Mouse (Mus musculus): ENCODE measurements at regions not wholly inside any gene's neighbourhood (a gene's known extent, or its start where the extent isn't known, plus 50 kb on each side); places are given as distances from the start of the nearest gene placed in this dataset.

DNA sequence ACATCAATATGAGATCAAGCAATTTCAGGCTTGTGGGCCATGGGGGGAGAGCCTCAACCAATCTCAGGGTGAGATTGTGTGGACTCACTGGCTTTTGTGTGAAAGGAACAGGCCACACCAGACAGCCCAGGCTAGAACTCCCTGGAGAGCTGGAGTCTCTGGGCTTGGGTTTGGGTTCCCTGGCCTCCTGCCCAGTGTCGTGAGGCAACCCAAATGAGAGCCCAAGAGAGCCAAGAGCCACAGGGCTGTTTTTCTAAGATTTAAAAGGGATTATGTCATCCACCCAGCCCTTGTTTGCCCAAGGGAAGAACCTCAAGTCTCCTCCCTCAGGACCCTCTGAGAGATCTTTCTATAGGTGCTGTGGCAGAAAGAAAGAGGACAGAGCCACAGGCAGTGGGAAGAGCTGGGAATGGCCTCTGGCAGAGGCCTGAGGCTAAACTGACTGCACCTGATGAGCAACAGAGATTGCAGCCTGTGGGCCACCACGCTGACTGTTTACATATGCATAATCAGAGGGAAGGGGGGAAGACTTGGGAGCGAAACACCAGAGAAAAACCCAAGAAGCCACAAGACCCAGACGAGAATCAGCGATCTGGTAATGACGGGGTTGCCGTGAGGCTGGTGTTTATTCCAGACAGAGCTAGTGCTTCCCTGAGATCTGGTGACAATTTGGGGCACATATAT lies 92.1 kb downstream of the Bcl2l11 start:
- TF ChIP-seq EP300 (IDR thresholded peaks at IDR 0.05; ENCODE audit: low read depth) (no peak), CTCF (IDR thresholded peaks at IDR 0.05; ENCODE audit: low read depth) (no peak)
- no peaks in the 10 kb centered on the region for H3K36me3 ChIP-seq (replicated peaks; ENCODE audit: control insufficient read depth, insufficient read depth, low read depth)
- no peak for DNase-seq (ENCODE audit: low read depth in 3 of 3, low spot score in 3 of 3)
- no peak overlapping the region for H3K4me2 ChIP-seq (ENCODE audit: low read depth)
- no peaks in the 10 kb centered on the region; a peak in 1 of 4 replicates for H3K4me1 ChIP-seq (replicated peaks; ENCODE audit: control insufficient read depth in 2 of 2, insufficient read depth in 2 of 2, low read length in 1 of 2)
- WGBS (ENCODE audit: insufficient replicate concordance): 62% methylated on average over 7 of the region's 7 CpGs
- H3K27me3 ChIP-seq (ENCODE audit: control insufficient read depth, insufficient read depth, low read length): no peaks in the 10 kb centered on the region
- H3K9me3 ChIP-seq (ENCODE audit: control insufficient read depth, low read length): no peaks in the 10 kb centered on the region
- H3K4me3 ChIP-seq (ENCODE audit: insufficient read depth in 1 of 2, low read depth in 2 of 2, low read length in 2 of 2): no peak overlapping the region
- H3K27ac ChIP-seq: no peak overlapping the region
- ATAC-seq (ENCODE audit: insufficient read depth): no peak
- no peak overlapping the region for H3K9ac ChIP-seq (replicated peaks)

DNA sequence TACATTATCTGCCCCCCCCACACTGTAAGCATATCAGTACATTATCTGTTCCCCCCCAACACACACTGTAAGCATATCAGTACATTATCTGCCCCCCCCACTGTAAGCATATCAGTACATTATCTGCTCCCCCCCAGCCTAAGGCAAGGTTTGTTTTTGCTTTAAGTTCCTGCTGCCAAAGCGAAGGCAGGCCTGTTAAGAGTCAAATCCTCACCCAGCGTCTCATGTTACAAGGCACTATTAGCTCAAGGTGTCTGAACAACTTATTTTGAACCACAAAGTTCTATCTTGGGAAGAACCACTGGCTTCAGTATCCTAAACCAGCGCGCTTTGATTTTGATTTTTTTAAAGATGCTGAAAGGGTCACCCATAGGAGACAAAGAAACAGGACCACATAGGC lies 93.1 kb downstream of the Bcl2l11 start:
- 74% methylated on average over 4 of the region's 4 CpGs for WGBS (ENCODE audit: insufficient replicate concordance)
- DNase-seq (ENCODE audit: low read depth in 3 of 3, low spot score in 3 of 3): no peak
- TF ChIP-seq CTCF (IDR thresholded peaks at IDR 0.05; ENCODE audit: low read depth) (no peak), EP300 (IDR thresholded peaks at IDR 0.05; ENCODE audit: low read depth) (no peak)

DNA sequence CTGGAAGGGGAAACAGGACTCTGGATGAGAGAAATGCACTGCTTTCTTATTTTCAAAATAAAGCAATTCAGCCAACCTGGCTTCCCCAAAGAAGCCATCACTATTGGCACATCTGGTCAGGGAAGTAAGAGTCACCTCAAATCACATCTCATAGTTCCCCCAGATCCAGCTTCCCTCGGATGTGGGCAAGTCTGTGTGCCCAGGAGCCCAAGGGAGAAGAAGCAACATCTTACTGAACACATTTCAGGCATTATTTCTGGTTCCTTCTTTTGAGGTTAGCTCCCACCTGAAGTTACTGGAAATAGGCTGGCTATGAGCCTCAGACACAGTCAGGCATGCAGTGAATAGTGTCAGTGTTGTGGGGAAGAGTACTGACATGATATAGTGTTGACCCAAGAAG lies 95.2 kb downstream of the Bcl2l11 start:
- no peaks in the 10 kb centered on the region; a peak in 1 of 4 replicates for H3K4me1 ChIP-seq (replicated peaks; ENCODE audit: control insufficient read depth in 2 of 2, insufficient read depth in 2 of 2, low read length in 1 of 2)
- H3K9ac ChIP-seq (replicated peaks): no peak overlapping the region
- ATAC-seq (ENCODE audit: insufficient read depth): no peak
- TF ChIP-seq EP300 (IDR thresholded peaks at IDR 0.05; ENCODE audit: low read depth): no peak
- no peak for TF ChIP-seq CTCF (IDR thresholded peaks at IDR 0.05; ENCODE audit: low read depth)
- no peak overlapping the region for H3K4me2 ChIP-seq (ENCODE audit: low read depth)
- H3K27ac ChIP-seq: no peak overlapping the region
- H3K27me3 ChIP-seq (ENCODE audit: control insufficient read depth, insufficient read depth, low read length): no peaks in the 10 kb centered on the region
- WGBS (ENCODE audit: insufficient replicate concordance): 26% methylated on average over 1 of the region's 1 CpGs
- H3K4me3 ChIP-seq (ENCODE audit: insufficient read depth in 1 of 2, low read depth in 2 of 2, low read length in 2 of 2): no peak overlapping the region
- no peaks in the 10 kb centered on the region for H3K9me3 ChIP-seq (ENCODE audit: control insufficient read depth, low read length)
- DNase-seq (ENCODE audit: low read depth in 3 of 3, low spot score in 3 of 3): no peak
- no peaks in the 10 kb centered on the region for H3K36me3 ChIP-seq (replicated peaks; ENCODE audit: control insufficient read depth, insufficient read depth, low read depth)

More for the DNA sequence above, 93.1 kb downstream of the Bcl2l11 start:
- Histone ChIP-seq H3K27me3 (ENCODE audit: control insufficient read depth, insufficient read depth, low read length) (no peaks in the 10 kb centered on the region), H3K4me2 (ENCODE audit: low read depth) (no peak overlapping the region), H3K9me3 (ENCODE audit: control insufficient read depth, low read length) (no peaks in the 10 kb centered on the region), H3K4me3 (ENCODE audit: insufficient read depth in 1 of 2, low read depth in 2 of 2, low read length in 2 of 2) (no peak overlapping the region), H3K27ac (no peak overlapping the region), H3K36me3 (replicated peaks; ENCODE audit: control insufficient read depth, insufficient read depth, low read depth) (no peaks in the 10 kb centered on the region), H3K4me1 (replicated peaks; ENCODE audit: control insufficient read depth in 2 of 2, insufficient read depth in 2 of 2, low read length in 1 of 2) (no peaks in the 10 kb centered on the region; a peak in 1 of 4 replicates), H3K9ac (replicated peaks) (no peak overlapping the region)
- ATAC-seq (ENCODE audit: insufficient read depth): no peak

DNA sequence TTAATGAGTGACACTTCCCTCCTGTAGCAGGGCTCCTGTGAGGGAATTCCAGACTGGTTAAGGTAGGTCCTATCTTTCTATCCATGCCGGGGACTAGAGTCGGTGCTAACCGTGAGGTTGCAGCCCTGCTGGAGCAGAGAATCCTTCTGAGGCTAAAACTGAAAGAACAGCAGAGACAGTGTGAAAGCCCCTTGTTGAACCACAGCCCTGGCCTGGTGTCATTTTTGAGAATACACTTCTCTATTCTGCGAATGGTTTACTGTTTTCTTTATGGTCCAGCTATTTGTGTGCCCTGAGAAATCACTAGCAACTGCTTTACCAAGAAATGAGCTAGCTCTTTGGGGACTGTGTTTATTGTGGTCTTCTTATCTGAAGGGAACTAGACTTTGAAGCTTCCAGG lies 95.8 kb downstream of the Bcl2l11 start:
- H3K4me3 ChIP-seq (ENCODE audit: insufficient read depth in 1 of 2, low read depth in 2 of 2, low read length in 2 of 2): no peak overlapping the region
- no peak overlapping the region for H3K4me2 ChIP-seq (ENCODE audit: low read depth)
- no peaks in the 10 kb centered on the region for H3K9me3 ChIP-seq (ENCODE audit: control insufficient read depth, low read length)
- ATAC-seq (ENCODE audit: insufficient read depth) (no peak), DNase-seq (ENCODE audit: low read depth in 3 of 3, low spot score in 3 of 3) (no peak)
- no peak overlapping the region for H3K27ac ChIP-seq
- TF ChIP-seq EP300 (IDR thresholded peaks at IDR 0.05; ENCODE audit: low read depth) (no peak), CTCF (IDR thresholded peaks at IDR 0.05; ENCODE audit: low read depth) (no peak)
- no peak overlapping the region for H3K9ac ChIP-seq (replicated peaks)
- no peaks in the 10 kb centered on the region for H3K27me3 ChIP-seq (ENCODE audit: control insufficient read depth, insufficient read depth, low read length)
- no peaks in the 10 kb centered on the region for H3K36me3 ChIP-seq (replicated peaks; ENCODE audit: control insufficient read depth, insufficient read depth, low read depth)
- no peaks in the 10 kb centered on the region; a peak in 1 of 4 replicates for H3K4me1 ChIP-seq (replicated peaks; ENCODE audit: control insufficient read depth in 2 of 2, insufficient read depth in 2 of 2, low read length in 1 of 2)
- 64% methylated on average over 4 of the region's 4 CpGs for WGBS (ENCODE audit: insufficient replicate concordance)

DNA sequence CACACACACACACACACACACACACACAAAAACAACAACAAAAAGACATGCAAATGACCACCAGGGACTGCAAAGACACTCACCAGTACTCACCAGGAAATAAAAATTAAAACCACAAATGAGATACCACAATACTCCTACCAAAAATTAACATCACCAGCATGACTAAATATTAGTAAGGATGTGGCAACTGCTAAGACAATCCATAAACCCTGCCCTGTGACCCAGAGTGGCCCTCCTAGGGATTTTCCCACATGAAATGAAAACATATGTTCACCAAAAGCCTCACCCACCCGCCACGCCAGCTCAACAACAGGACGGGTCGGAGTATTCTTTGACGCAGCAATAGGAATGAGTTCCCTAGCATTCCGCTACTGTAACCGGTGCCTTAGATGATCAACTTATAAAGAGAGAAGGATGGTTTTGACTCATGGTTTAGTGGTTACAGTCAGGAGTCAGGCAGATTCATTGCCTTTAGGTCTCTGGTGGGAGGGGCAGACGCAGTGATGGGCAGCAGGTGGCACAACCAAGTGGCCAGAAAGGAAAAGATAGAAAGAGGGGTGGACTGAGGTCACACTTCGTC lies 100.7 kb downstream of the Bcl2l11 start:
- Histone ChIP-seq H3K4me1 (replicated peaks; ENCODE audit: control insufficient read depth in 2 of 2, insufficient read depth in 2 of 2, low read length in 1 of 2) (0 out of 4 replicates have a peak, but pooled peaks cover 0 to 2% of the 10 kb centered on the region in 2 experiments), H3K9me3 (ENCODE audit: control insufficient read depth, low read length) (no peaks in the 10 kb centered on the region), H3K27me3 (ENCODE audit: control insufficient read depth, insufficient read depth, low read length) (no peaks in the 10 kb centered on the region), H3K4me2 (ENCODE audit: low read depth) (no peak overlapping the region), H3K4me3 (ENCODE audit: insufficient read depth in 1 of 2, low read depth in 2 of 2, low read length in 2 of 2) (no peak overlapping the region), H3K27ac (no peak overlapping the region), H3K9ac (replicated peaks) (no peak overlapping the region), H3K36me3 (replicated peaks; ENCODE audit: control insufficient read depth, insufficient read depth, low read depth) (no peaks in the 10 kb centered on the region)
- TF ChIP-seq EP300 (IDR thresholded peaks at IDR 0.05; ENCODE audit: low read depth) (no peak), CTCF (IDR thresholded peaks at IDR 0.05; ENCODE audit: low read depth) (no peak)
- ATAC-seq (ENCODE audit: insufficient read depth) (no peak), DNase-seq (ENCODE audit: low read depth in 3 of 3, low spot score in 3 of 3) (no peak)
- 78% methylated on average over 9 of the region's 9 CpGs for WGBS (ENCODE audit: insufficient replicate concordance)

Measured in liver, embryonic 14.5 days (tissue).